Mouse (Mus musculus) embryo, embryonic 11.5 days (tissue): ENCODE measurements around the gene Slc35f6.

Experiments
- DNase-seq: peaks from one replicate; pipeline ENCODE4 v3.0.0-alpha.2; 2012; ENCODE audit warnings: low read depth, low spot score

The Slc35f6 gene

GRCm38 (mm10) chr5:30647815-30648560 is at the start of gene Slc35f6:
Gene Slc35f6, plus strand, starts transcription at chr5:30647933.
- DNase-seq = peak; percentile 69

GRCm38 (mm10) chr5:30601397-30601796 is 46.3 kb upstream of the Slc35f6 start:
- DNase-seq = no peak

GRCm38 (mm10) chr5:30603255-30603654 is 44.5 kb upstream of the Slc35f6 start:
- no peak for DNase-seq

GRCm38 (mm10) chr5:30603926-30604325 is 43.8 kb upstream of the Slc35f6 start:
- no peak for DNase-seq

- no peak for DNase-seq
These were observed 43.0 kb upstream of the Slc35f6 start for GRCm38 (mm10) chr5:30604769-30605188.

- DNase-seq = no peak
These were observed 42.1 kb upstream of the Slc35f6 start for GRCm38 (mm10) chr5:30605649-30606048.

- no peak for DNase-seq
These were observed 41.2 kb upstream of the Slc35f6 start for GRCm38 (mm10) chr5:30606424-30607073.

- DNase-seq = no peak
These were observed 38.6 kb upstream of the Slc35f6 start for GRCm38 (mm10) chr5:30609094-30609493.

- DNase-seq = no peak
These were observed 37.7 kb upstream of the Slc35f6 start for GRCm38 (mm10) chr5:30609918-30610645.

GRCm38 (mm10) chr5:30611091-30611490 is 36.6 kb upstream of the Slc35f6 start:
- DNase-seq = no peak

GRCm38 (mm10) chr5:30611689-30612088 is 36.0 kb upstream of the Slc35f6 start:
- DNase-seq = no peak

- DNase-seq = no peak
These were observed 35.2 kb upstream of the Slc35f6 start for GRCm38 (mm10) chr5:30612575-30612974.

GRCm38 (mm10) chr5:30613242-30613641 is 34.5 kb upstream of the Slc35f6 start:
- DNase-seq = no peak

- DNase-seq = no peak
These were observed 33.5 kb upstream of the Slc35f6 start for GRCm38 (mm10) chr5:30614221-30614620.

- DNase-seq = no peak
These were observed 32.3 kb upstream of the Slc35f6 start for GRCm38 (mm10) chr5:30615416-30615815.

- no peak for DNase-seq
These were observed 31.9 kb upstream of the Slc35f6 start for GRCm38 (mm10) chr5:30615819-30616218.

- no peak for DNase-seq
These were observed 31.1 kb upstream of the Slc35f6 start for GRCm38 (mm10) chr5:30616644-30617043.

- DNase-seq = no peak
These were observed 30.4 kb upstream of the Slc35f6 start for GRCm38 (mm10) chr5:30617357-30617756.

- DNase-seq = no peak
These were observed 29.9 kb upstream of the Slc35f6 start for GRCm38 (mm10) chr5:30617851-30618250.

- DNase-seq = no peak
These were observed 29.2 kb upstream of the Slc35f6 start for GRCm38 (mm10) chr5:30618376-30619003.

GRCm38 (mm10) chr5:30619211-30619610 is 28.5 kb upstream of the Slc35f6 start:
- DNase-seq = no peak

- no peak for DNase-seq
These were observed 27.2 kb upstream of the Slc35f6 start for GRCm38 (mm10) chr5:30620567-30620966.
